Mouse (Mus musculus) central nervous system, embryonic 14 days (tissue): ENCODE measurements around the gene Prkaca. TPM values are rescaled to one million over a fixed set of nuclear protein-coding genes. Genes with fewer than 3 reads are reported as not detected.

ENCODE experiments used
- polyA plus RNA-seq: library from polyadenylated mRNA; depleted of rRNA; stranded (reverse); fragments of >200 nt; gene quantifications from 2 replicates; pipeline ENCODE4 v1.2.3, GENCODE M21; 2012; rRNA removed

Prkaca gene
- 120 and 126 TPM in 2 replicates for polyA plus RNA-seq

GRCm38 (mm10) chr8:83972150-83973120 is at the start of gene Prkaca:
Prkaca (plus strand) TSS chr8:83972993.

GRCm38 (mm10) chr8:83955106-83955957 is 17.5 kb upstream of the Prkaca start, which contains the start of the genes Gm10644 and Asf1b:
Gm10644 (minus strand) TSS chr8:83955205.
Asf1b (plus strand) TSS chr8:83955507.

GRCm38 (mm10) chr8:83997511-83998141 is 24.8 kb downstream of the Prkaca start, which contains the start of gene Samd1:
Samd1 (plus strand) TSS chr8:83997672.

GRCm38 (mm10) chr8:84001281-84002000 is 28.6 kb downstream of the Prkaca start, which contains the start of gene 1700067K01Rik:
1700067K01Rik (plus strand) TSS chr8:84001502.

GRCm38 (mm10) chr8:84011705-84012498 is 39.1 kb downstream of the Prkaca start, which contains the start of gene 2210011C24Rik:
2210011C24Rik (minus strand) TSS chr8:84012171.

GRCm38 (mm10) chr8:84021096-84021495 is 48.3 kb downstream of the Prkaca start, which contains the start of gene Palm3:
Palm3 (plus strand) TSS chr8:84021471.

GRCm38 (mm10) chr8:84042066-84042947 is 69.5 kb downstream of the Prkaca start, which contains the start of gene Il27ra:
Il27ra (minus strand) TSS chr8:84042589.

GRCm38 (mm10) chr8:84044900-84045299 is 72.1 kb downstream of the Prkaca start, which contains the start of gene Rln3:
Rln3 (minus strand) TSS chr8:84045000.

Other genes with a start within 250 kb of the Prkaca start
- gene Adgre5, start 231.7 kb upstream of the Prkaca start, polyA plus RNA-seq = 17.3 and 26.4 TPM in 2 replicates
- gene Adgrl1, start 72.9 kb upstream of the Prkaca start, polyA plus RNA-seq = 200 and 205 TPM in 2 replicates
- gene Gm10644, start 17.8 kb upstream of the Prkaca start, polyA plus RNA-seq = 0.63 and 0.70 TPM in 2 replicates
- gene Asf1b, start 17.5 kb upstream of the Prkaca start, polyA plus RNA-seq = 29.1 and 31.7 TPM in 2 replicates
- 80.0 and 80.3 TPM in 2 replicates for gene Samd1, start 24.7 kb downstream of the Prkaca start, polyA plus RNA-seq
- 0.45 and 0.88 TPM in 2 replicates for gene 1700067K01Rik, start 28.5 kb downstream of the Prkaca start, polyA plus RNA-seq
- 0.12 and 0.15 TPM in 2 replicates for gene 2210011C24Rik, start 39.2 kb downstream of the Prkaca start, polyA plus RNA-seq
- gene Palm3, start 48.5 kb downstream of the Prkaca start, polyA plus RNA-seq = 3.1 and 4.9 TPM in 2 replicates
- gene Il27ra, start 69.6 kb downstream of the Prkaca start, polyA plus RNA-seq = 0.50 and 0.90 TPM in 2 replicates
- gene Rln3, start 72.0 kb downstream of the Prkaca start, polyA plus RNA-seq = 0.10 and 0.39 TPM in 2 replicates
- gene Gm10643, start 92.1 kb downstream of the Prkaca start, polyA plus RNA-seq = 2.6 TPM in 2 replicates
- gene Rfx1, start 93.8 kb downstream of the Prkaca start, polyA plus RNA-seq = 30.3 and 36.4 TPM in 2 replicates
- 110 and 117 TPM in 2 replicates for gene Dcaf15, start 131.8 kb downstream of the Prkaca start, polyA plus RNA-seq
- gene Podnl1, start 153.0 kb downstream of the Prkaca start, polyA plus RNA-seq = 0.18 and 0.85 TPM in 2 replicates
- gene Cc2d1a, start 174.9 kb downstream of the Prkaca start, polyA plus RNA-seq = 40.1 and 44.7 TPM in 2 replicates
- gene 4930432K21Rik, start 175.0 kb downstream of the Prkaca start, polyA plus RNA-seq = 2.1 and 2.6 TPM in 2 replicates
- gene Nanos3, start 212.2 kb downstream of the Prkaca start, polyA plus RNA-seq = 7.3 and 8.5 TPM in 2 replicates